Mouse (Mus musculus) stomach, postnatal 0 days (tissue): ENCODE measurements at regions not wholly inside any gene's neighbourhood (a gene's known extent, or its start where the extent isn't known, plus 50 kb on each side); places are given as distances from the start of the nearest gene placed in this dataset.

Experiments
- ATAC-seq: fragments of 200-750 bp; cut with Nextera tagmentation; 2 replicates; pipeline ENCODE4 v1.8.0; 2017; ENCODE audit not compliant: low FRiP score, low TSS enrichment
- DNase-seq: peaks from one replicate; pipeline ENCODE4 v3.0.0-alpha.2; 2016; ENCODE audit warnings: low spot score
- H3K27ac ChIP-seq: fragments of 300-500 bp; sonication (generic); replicated peaks from 2 replicates; pipeline ENCODE4 v1.5.1; 2014; ENCODE audit warnings: mild to moderate bottlenecking, control low read depth
- H3K27me3 ChIP-seq: fragments of 300-500 bp; sonication (generic); 2 replicates; pipeline ENCODE4 v1.6.1; 2014; ENCODE audit warnings: low read length; ENCODE audit not compliant: control insufficient read depth, insufficient read depth
- H3K36me3 ChIP-seq: fragments of 300-500 bp; sonication (generic); 2 replicates; pipeline ENCODE4 v1.6.1; 2014; ENCODE audit warnings: low read length, mixed read lengths; ENCODE audit not compliant: control insufficient read depth, insufficient read depth
- H3K4me1 ChIP-seq: fragments of 300-500 bp; sonication (generic); replicated peaks from 2 replicates; pipeline ENCODE4 v1.6.1; 2014; ENCODE audit warnings: antibody characterized with exemption; ENCODE audit not compliant: control insufficient read depth, insufficient read depth
- H3K4me2 ChIP-seq: fragments of 300-500 bp; sonication (generic); replicated peaks from 2 replicates; pipeline ENCODE4 v1.6.1; 2014; ENCODE audit warnings: low read depth, mild to moderate bottlenecking, control low read depth, moderate library complexity
- H3K4me3 ChIP-seq: fragments of 300-500 bp; sonication (generic); 2 replicates; pipeline ENCODE4 v1.5.1; 2014; ENCODE audit warnings: low read depth, low read length, control low read depth
- H3K9ac ChIP-seq: fragments of 300-500 bp; sonication (generic); 2 replicates; pipeline ENCODE4 v1.6.1; 2014; ENCODE audit warnings: mild to moderate bottlenecking, low read length, control low read depth, mixed read lengths
- H3K9me3 ChIP-seq: fragments of 300-500 bp; sonication (generic); 2 replicates; pipeline ENCODE4 v1.6.1; 2016; ENCODE audit warnings: low read length; ENCODE audit not compliant: control insufficient read depth
- CTCF ChIP-seq: IDR thresholded peaks from 2 replicates; pipeline ENCODE4 v1.5.1; 2016; ENCODE audit warnings: antibody characterized with exemption, low read depth, mild to moderate bottlenecking, moderate library complexity
- EP300 ChIP-seq: optimal IDR thresholded peaks from 2 replicates; pipeline ENCODE3; 2016; ENCODE audit warnings: antibody characterized with exemption
- WGBS: fragments of 180-500 bp; shearing (Covaris S2); extraction: QIAGEN DNeasy Blood & Tissue Kit; methylation state at CpG from one replicate; pipeline ENCODE4 v1.1.7; 2014; 5-methylcytosine and 5-hydroxymethylcytosine counted together

DNA sequence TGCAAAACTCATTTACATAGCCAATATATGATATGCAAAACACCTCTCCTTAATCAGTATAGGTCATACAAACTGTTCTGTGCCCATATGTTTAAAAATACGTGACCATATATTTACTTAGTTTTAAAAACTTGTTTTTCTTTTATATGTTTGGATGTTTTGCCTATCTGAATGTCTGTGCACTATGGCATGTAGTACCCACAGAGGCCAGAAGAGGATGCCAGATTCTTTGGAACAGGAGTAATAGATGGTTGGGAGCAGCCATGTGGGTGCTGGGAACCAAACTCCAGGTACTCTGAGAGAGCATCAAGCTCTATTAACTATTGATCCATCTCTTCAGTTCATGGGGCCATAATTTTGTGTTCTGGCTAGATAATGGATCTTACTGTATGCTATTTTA lies 487.5 kb downstream of the Ipmk start:
- no peaks in the 10 kb centered on the region for H3K36me3 ChIP-seq
- no peak overlapping the region for H3K27ac ChIP-seq
- H3K4me1 ChIP-seq: no peaks in the 10 kb centered on the region
- H3K9ac ChIP-seq: no peak overlapping the region
- H3K27me3 ChIP-seq: no peaks in the 10 kb centered on the region
- H3K4me2 ChIP-seq: no peak overlapping the region
- no peaks in the 10 kb centered on the region for H3K9me3 ChIP-seq
- no peak; the same call in 1 of the 2 replicates for TF ChIP-seq CTCF
- TF ChIP-seq EP300: no peak
- no peak overlapping the region for H3K4me3 ChIP-seq
- WGBS: 58% methylated on average over 1 of the region's 1 CpGs
- no peak for ATAC-seq
- DNase-seq: no peak

GRCm38 (mm10) chr10:71857089-71857488 lies 509.5 kb downstream of the Ipmk start:
- Histone ChIP-seq H3K27me3 (no peaks in the 10 kb centered on the region), H3K4me2 (no peak overlapping the region), H3K36me3 (no peaks in the 10 kb centered on the region), H3K27ac (no peak overlapping the region), H3K4me3 (no peak overlapping the region), H3K9me3 (no peaks in the 10 kb centered on the region), H3K4me1 (no peaks in the 10 kb centered on the region), H3K9ac (no peak overlapping the region)
- TF ChIP-seq EP300 (no peak), CTCF (no peak)
- 64% methylated on average over 4 of the region's 4 CpGs for WGBS
- ATAC-seq (no peak), DNase-seq (no peak)

DNA sequence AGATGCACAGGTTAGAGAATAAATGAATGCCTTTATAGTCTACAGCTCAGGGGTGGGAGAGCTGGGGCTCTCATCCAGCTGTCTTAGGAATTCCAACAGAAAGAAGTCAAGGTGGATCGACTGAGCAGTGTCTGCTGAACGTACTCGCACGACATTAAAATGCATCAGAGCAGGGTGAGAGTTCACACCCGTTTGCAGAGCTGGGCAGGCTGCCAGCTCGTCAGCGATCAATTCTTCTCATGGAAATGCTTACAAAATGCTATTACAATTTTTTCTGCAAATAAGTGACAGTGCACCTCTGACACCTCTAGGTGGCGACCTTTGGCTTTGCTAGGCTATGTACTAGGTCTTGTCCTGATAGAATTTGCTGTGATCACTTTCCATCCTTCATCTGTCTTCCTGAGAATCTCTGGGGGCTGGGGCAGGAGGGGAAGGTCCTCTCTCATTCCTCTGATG lies 510.0 kb downstream of the Ipmk start:
- H3K9me3 ChIP-seq: no peaks in the 10 kb centered on the region
- H3K27me3 ChIP-seq: no peaks in the 10 kb centered on the region
- DNase-seq (peak; percentile 14), ATAC-seq (no peak)
- 23% methylated on average over 8 of the region's 8 CpGs for WGBS
- H3K27ac ChIP-seq: no peak overlapping the region
- H3K4me1 ChIP-seq: no peaks in the 10 kb centered on the region
- H3K9ac ChIP-seq: no peak overlapping the region
- no peak for TF ChIP-seq EP300
- peak; percentile 69 for TF ChIP-seq CTCF
- H3K4me2 ChIP-seq: no peak overlapping the region
- no peak overlapping the region for H3K4me3 ChIP-seq
- H3K36me3 ChIP-seq: no peaks in the 10 kb centered on the region

DNA sequence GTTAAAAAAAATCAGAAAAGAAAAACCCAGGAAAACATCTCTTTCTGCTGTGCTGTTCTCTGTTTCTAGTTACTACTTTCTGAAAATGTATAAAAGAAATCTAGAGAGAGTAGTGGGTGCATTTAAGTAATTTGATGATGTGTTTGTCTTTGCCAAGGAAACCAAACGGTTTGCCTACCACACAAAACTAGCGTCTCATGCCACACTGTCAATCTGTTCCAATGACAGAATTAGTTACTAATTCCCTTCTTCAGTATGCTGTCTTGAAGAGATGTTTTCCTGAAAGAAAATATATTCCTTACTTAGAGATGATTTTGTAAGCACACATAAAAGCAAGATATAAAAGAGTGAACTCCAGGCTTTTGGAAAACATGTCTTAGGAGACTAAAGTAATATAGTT lies 546.2 kb downstream of the Ipmk start:
- H3K4me1 ChIP-seq: no peaks in the 10 kb centered on the region
- no peak overlapping the region for H3K4me2 ChIP-seq
- no peak overlapping the region for H3K9ac ChIP-seq
- no peak overlapping the region for H3K4me3 ChIP-seq
- H3K9me3 ChIP-seq: no peaks in the 10 kb centered on the region
- H3K36me3 ChIP-seq: no peaks in the 10 kb centered on the region
- WGBS: 55% methylated on average over 2 of the region's 2 CpGs
- no peaks in the 10 kb centered on the region for H3K27me3 ChIP-seq
- ATAC-seq: no peak
- H3K27ac ChIP-seq: no peak overlapping the region
- DNase-seq: no peak
- TF ChIP-seq CTCF: no peak
- no peak for TF ChIP-seq EP300

GRCm38 (mm10) chr10:71905029-71905428 lies 557.5 kb downstream of the Ipmk start:
- WGBS: 75% methylated on average over 4 of the region's 4 CpGs
- no peaks in the 10 kb centered on the region for H3K4me1 ChIP-seq
- no peaks in the 10 kb centered on the region for H3K27me3 ChIP-seq
- no peaks in the 10 kb centered on the region for H3K9me3 ChIP-seq
- H3K27ac ChIP-seq: no peak overlapping the region
- no peak overlapping the region for H3K4me3 ChIP-seq
- H3K36me3 ChIP-seq: no peaks in the 10 kb centered on the region
- no peak for ATAC-seq
- H3K4me2 ChIP-seq: no peak overlapping the region
- DNase-seq: no peak
- H3K9ac ChIP-seq: no peak overlapping the region
- no peak for TF ChIP-seq EP300
- no peak for TF ChIP-seq CTCF
